ENCODE assay signal across 19 mouse cellular contexts in genomic region chr13:54582860-54583259, GRCm38 (mm10). TPM values are rescaled to one million over a fixed set of nuclear protein-coding genes. Genes with fewer than 3 reads are reported as not detected.
DNase-seq lines count a peak whose midpoint lies in the region; ATAC-seq and TF ChIP-seq lines count a peak whose summit lies in the region.
"Had no signal": no experiment of that assay in that cellular context is flagged by ENCODE, and none has a peak within 500 bp of the region (broad histone marks: within the 10 kb centered on the region; RNA-seq: fewer than 3 reads in every experiment).

No protein-coding gene starts in this region.

- peaks cover 15% of the 10 kb centered on the region for H3K4me1 ChIP-seq in liver, postnatal 0 days (ENCODE audit: insufficient read depth)
- H3K4me1 ChIP-seq in hindbrain, postnatal 0 days (ENCODE audit: insufficient read depth, low read length) = no peaks in the 10 kb centered on the region
- no peaks in the 10 kb centered on the region for H3K4me1 ChIP-seq in forebrain, embryonic 11.5 days (replicated peaks; ENCODE audit: control insufficient read depth, insufficient read depth, low read length)
- H3K4me1 ChIP-seq: heart, embryonic 10.5 days; limb, embryonic 15.5 days had no signal

- WGBS in liver, postnatal 0 days (ENCODE audit: insufficient replicate concordance) = 83% methylated on average over 5 of the region's 5 CpGs
- 94% methylated on average over 5 of the region's 5 CpGs for WGBS in hindbrain, postnatal 0 days
- WGBS in forebrain, embryonic 11.5 days = 90% methylated on average over 5 of the region's 5 CpGs

- peak overlapping the region; percentile 61 for H3K27ac ChIP-seq in liver, postnatal 0 days (ENCODE audit: low read depth)
- H3K27ac ChIP-seq in hindbrain, postnatal 0 days = no peak overlapping the region
- no peak overlapping the region for H3K27ac ChIP-seq in forebrain, embryonic 11.5 days (ENCODE audit: low read depth, low read length)
- H3K27ac ChIP-seq: forebrain, embryonic 10.5 days; heart, embryonic 10.5 days; hindbrain, embryonic 10.5 days; limb, embryonic 15.5 days; midbrain, embryonic 12.5 days had no signal

- no peak overlapping the region for H3K4me3 ChIP-seq in liver, postnatal 0 days (ENCODE audit: low read depth, low read length)
- no peak overlapping the region for H3K4me3 ChIP-seq in hindbrain, postnatal 0 days (ENCODE audit: low read length)
- no peak overlapping the region for H3K4me3 ChIP-seq in forebrain, embryonic 11.5 days (ENCODE audit: low read depth, low read length)
- H3K4me3 ChIP-seq: forebrain, embryonic 10.5 days; heart, embryonic 10.5 days; hindbrain, embryonic 10.5 days; limb, embryonic 15.5 days; midbrain, embryonic 12.5 days had no signal

- no peak for TF ChIP-seq CTCF in liver, postnatal 0 days (IDR thresholded peaks at IDR 0.05; ENCODE audit: low read depth)
- no peak for TF ChIP-seq CTCF in hindbrain, postnatal 0 days (IDR thresholded peaks at IDR 0.05; ENCODE audit: low read depth)

- no peak for TF ChIP-seq EP300 in liver, postnatal 0 days (IDR thresholded peaks at IDR 0.05; ENCODE audit: low read depth)

- H3K36me3 ChIP-seq in liver, postnatal 0 days (replicated peaks; ENCODE audit: insufficient read depth, low read length) = peaks cover 22% of the 10 kb centered on the region
- H3K36me3 ChIP-seq in hindbrain, postnatal 0 days (ENCODE audit: insufficient read depth, low read length) = peaks cover 25% of the 10 kb centered on the region
- no peaks in the 10 kb centered on the region; the same call in 1 of the 2 replicates for H3K36me3 ChIP-seq in forebrain, embryonic 11.5 days (ENCODE audit: control insufficient read depth, insufficient read depth, low read length)

- ATAC-seq in liver, postnatal 0 days = peak; percentile 72
- ATAC-seq in hindbrain, postnatal 0 days = no peak
- ATAC-seq in forebrain, embryonic 11.5 days (replicated peaks; ENCODE audit: low FRiP score) = no peak
- ATAC-seq: forebrain, postnatal 0 days; hindbrain, embryonic 16.5 days had no signal

- H3K9me3 ChIP-seq in liver, postnatal 0 days (ENCODE audit: low read length) = no peaks in the 10 kb centered on the region
- no peaks in the 10 kb centered on the region for H3K9me3 ChIP-seq in hindbrain, postnatal 0 days (ENCODE audit: low read length)
- no peaks in the 10 kb centered on the region for H3K9me3 ChIP-seq in forebrain, embryonic 11.5 days (ENCODE audit: control insufficient read depth, low read length)
- H3K9me3 ChIP-seq: forebrain, embryonic 10.5 days; heart, embryonic 10.5 days; hindbrain, embryonic 10.5 days; limb, embryonic 15.5 days; midbrain, embryonic 12.5 days had no signal

- no peak overlapping the region for H3K9ac ChIP-seq in liver, postnatal 0 days (replicated peaks)
- H3K9ac ChIP-seq in hindbrain, postnatal 0 days (replicated peaks; ENCODE audit: low read length) = no peak overlapping the region
- no peak overlapping the region for H3K9ac ChIP-seq in forebrain, embryonic 11.5 days (ENCODE audit: low read length)
- H3K9ac ChIP-seq: forebrain, postnatal 0 days; limb, embryonic 15.5 days; midbrain, embryonic 12.5 days had no signal

- H3K4me2 ChIP-seq in liver, postnatal 0 days (ENCODE audit: low read depth, low read length) = no peak overlapping the region
- no peak overlapping the region for H3K4me2 ChIP-seq in hindbrain, postnatal 0 days (ENCODE audit: low read depth, low read length)
- no peak overlapping the region for H3K4me2 ChIP-seq in forebrain, embryonic 11.5 days (ENCODE audit: low read depth, low read length, severe bottlenecking)
- H3K4me2 ChIP-seq: limb, embryonic 15.5 days; midbrain, embryonic 12.5 days had no signal

- peak; percentile 24 for DNase-seq in kidney, adult 18-20 months
- no peak for DNase-seq in kidney, postnatal 14 days
- no peak for DNase-seq in liver, postnatal 0 days
- DNase-seq in liver = no peak
- DNase-seq in kidney, postnatal 25 days = peak; percentile 37 to 75
- no peak for DNase-seq in hindbrain, postnatal 0 days (ENCODE audit: low spot score)
- no peak for DNase-seq in forebrain, embryonic 11.5 days (ENCODE audit: low spot score)
- DNase-seq: cerebellum, adult 18-20 months; cerebellum, postnatal 14 days; forebrain, postnatal 0 days; gastrocnemius, postnatal 36 days; left cerebral cortex, postnatal 4 days; thymus, postnatal 25 days had no signal

- no peaks in the 10 kb centered on the region for H3K27me3 ChIP-seq in liver, postnatal 0 days (ENCODE audit: insufficient read depth, low read length)
- H3K27me3 ChIP-seq in hindbrain, postnatal 0 days (ENCODE audit: insufficient read depth, low read length) = no peaks in the 10 kb centered on the region
- no peaks in the 10 kb centered on the region for H3K27me3 ChIP-seq in forebrain, embryonic 11.5 days (ENCODE audit: control insufficient read depth, insufficient read depth, low read length)
- H3K27me3 ChIP-seq: limb, embryonic 15.5 days; midbrain, embryonic 12.5 days had no signal

RNA-seq across cellular contexts. Expression of gene Nop16, which starts 7.0 kb away (rescaled TPM):
- polyA plus RNA-seq in liver, postnatal 0 days (2015; fragmentation: Nextera tagmentation; extraction: Ambion mirVana) = 41.1 and 42.3 TPM in 2 replicates
- total RNA-seq in hindbrain, postnatal 0 days (2014; rRNA removed) = 19.7 and 24.5 TPM in 2 replicates
- 49.9 and 53.0 TPM in 2 replicates for polyA plus RNA-seq in hindbrain, postnatal 0 days (2015; fragmentation: Nextera tagmentation; extraction: Ambion mirVana)
- polyA plus RNA-seq in forebrain, embryonic 11.5 days (2014; fragmentation: Nextera tagmentation; extraction: Ambion mirVana) = 71.1 and 78.9 TPM in 2 replicates

RNA-seq across cellular contexts. Expression of gene Higd2a, which starts 7.1 kb away (rescaled TPM):
- polyA plus RNA-seq in liver, postnatal 0 days (2015; fragmentation: Nextera tagmentation; extraction: Ambion mirVana) = 169 and 176 TPM in 2 replicates
- 177 and 187 TPM in 2 replicates for total RNA-seq in hindbrain, postnatal 0 days (2014; rRNA removed)
- 355 and 362 TPM in 2 replicates for polyA plus RNA-seq in hindbrain, postnatal 0 days (2015; fragmentation: Nextera tagmentation; extraction: Ambion mirVana)
- 144 and 150 TPM in 2 replicates for polyA plus RNA-seq in forebrain, embryonic 11.5 days (2014; fragmentation: Nextera tagmentation; extraction: Ambion mirVana)

RNA-seq across cellular contexts. Expression of gene Arl10, which starts 8.0 kb away (rescaled TPM):
- 7.0 and 7.1 TPM in 2 replicates for polyA plus RNA-seq in liver, postnatal 0 days (2015; fragmentation: Nextera tagmentation; extraction: Ambion mirVana)
- total RNA-seq in hindbrain, postnatal 0 days (2014; rRNA removed) = 159 and 240 TPM in 2 replicates
- polyA plus RNA-seq in hindbrain, postnatal 0 days (2015; fragmentation: Nextera tagmentation; extraction: Ambion mirVana) = 66.3 and 69.7 TPM in 2 replicates
- polyA plus RNA-seq in forebrain, embryonic 11.5 days (2014; fragmentation: Nextera tagmentation; extraction: Ambion mirVana) = 26.4 and 30.3 TPM in 2 replicates

RNA-seq across cellular contexts. Expression of gene 4833439L19Rik, which starts 17.6 kb away (rescaled TPM):
- polyA plus RNA-seq in liver, postnatal 0 days (2015; fragmentation: Nextera tagmentation; extraction: Ambion mirVana) = 40.9 and 41.6 TPM in 2 replicates
- total RNA-seq in hindbrain, postnatal 0 days (2014; rRNA removed) = 248 and 278 TPM in 2 replicates
- 221 and 231 TPM in 2 replicates for polyA plus RNA-seq in hindbrain, postnatal 0 days (2015; fragmentation: Nextera tagmentation; extraction: Ambion mirVana)
- polyA plus RNA-seq in forebrain, embryonic 11.5 days (2014; fragmentation: Nextera tagmentation; extraction: Ambion mirVana) = 250 and 259 TPM in 2 replicates

RNA-seq across cellular contexts. Expression of gene Cltb, which starts 28.3 kb away (rescaled TPM):
- 29.0 and 30.2 TPM in 2 replicates for polyA plus RNA-seq in liver, postnatal 0 days (2015; fragmentation: Nextera tagmentation; extraction: Ambion mirVana)
- 184 and 189 TPM in 2 replicates for total RNA-seq in hindbrain, postnatal 0 days (2014; rRNA removed)
- polyA plus RNA-seq in hindbrain, postnatal 0 days (2015; fragmentation: Nextera tagmentation; extraction: Ambion mirVana) = 312 and 318 TPM in 2 replicates
- polyA plus RNA-seq in forebrain, embryonic 11.5 days (2014; fragmentation: Nextera tagmentation; extraction: Ambion mirVana) = 20.0 TPM in 2 replicates

Comparison
In these comparisons a context has a peak if more than half of its experiments do, and no peak if none do; other contexts are left out.
1. DNase-seq: peak in kidney, adult 18-20 months (single experiment) and kidney, postnatal 25 days (2 of 2); none in kidney, postnatal 14 days (single experiment), liver, postnatal 0 days (single experiment), liver (single experiment), hindbrain, postnatal 0 days (single experiment) and forebrain, embryonic 11.5 days (single experiment).